Mouse (Mus musculus) kidney, embryonic 16.5 days (tissue): ENCODE measurements at regions not wholly inside any gene's neighbourhood (a gene's known extent, or its start where the extent isn't known, plus 50 kb on each side); places are given as distances from the start of the nearest gene placed in this dataset.

Experiments used
- ATAC-seq: fragments of 200-750 bp; cut with Nextera tagmentation; 2 replicates; pipeline ENCODE4 v1.8.0; 2017; ENCODE audit warnings: moderate TSS enrichment; ENCODE audit not compliant: low FRiP score, low TSS enrichment
- H3K27ac ChIP-seq: fragments of 300-500 bp; sonication (generic); 2 replicates; pipeline ENCODE4 v1.5.1; 2014; ENCODE audit warnings: low read length
- H3K27me3 ChIP-seq: fragments of 300-500 bp; sonication (generic); 2 replicates; pipeline ENCODE4 v1.6.1; 2014; ENCODE audit warnings: low read length, control low read depth, mixed read lengths; ENCODE audit not compliant: insufficient read depth
- H3K36me3 ChIP-seq: fragments of 300-500 bp; sonication (generic); 2 replicates; pipeline ENCODE4 v1.6.1; 2014; ENCODE audit warnings: low read length, control low read depth, mixed read lengths; ENCODE audit not compliant: insufficient read depth
- H3K4me1 ChIP-seq: fragments of 300-500 bp; sonication (generic); 2 replicates; pipeline ENCODE4 v1.6.1; 2014; ENCODE audit warnings: low read length, control low read depth, mixed read lengths; ENCODE audit not compliant: insufficient read depth
- H3K4me2 ChIP-seq: fragments of 300-500 bp; sonication (generic); replicated peaks from 2 replicates; pipeline ENCODE4 v1.6.1; 2014; ENCODE audit warnings: low read depth, low read length
- H3K4me3 ChIP-seq: fragments of 300-500 bp; sonication (generic); 2 replicates; pipeline ENCODE4 v1.5.1; 2014; ENCODE audit warnings: mild to moderate bottlenecking, low read length
- H3K9ac ChIP-seq: fragments of 300-500 bp; sonication (generic); replicated peaks from 2 replicates; pipeline ENCODE4 v1.6.1; 2014; ENCODE audit warnings: low read length
- H3K9me3 ChIP-seq: fragments of 300-500 bp; sonication (generic); 2 replicates; pipeline ENCODE4 v1.6.1; 2016; ENCODE audit warnings: low read length, control low read depth
- WGBS: fragments of 180-500 bp; shearing (Covaris S2); extraction: QIAGEN DNeasy Blood & Tissue Kit; methylation state at CpG from one replicate; pipeline ENCODE4 v1.1.7; 2014; 5-methylcytosine and 5-hydroxymethylcytosine counted together

GRCm38 (mm10) chr14:53904578-53904977 lies 349.3 kb downstream of the Dad1 start:
- Histone ChIP-seq H3K27me3 (no peaks in the 10 kb centered on the region), H3K4me1 (no peaks in the 10 kb centered on the region), H3K9ac (no peak overlapping the region), H3K4me2 (no peak overlapping the region), H3K4me3 (no peak overlapping the region), H3K36me3 (no peaks in the 10 kb centered on the region), H3K27ac (no peak overlapping the region), H3K9me3 (no peaks in the 10 kb centered on the region)
- ATAC-seq = no peak
- WGBS = 68% methylated on average over 3 of the region's 3 CpGs

- H3K4me1 ChIP-seq = no peaks in the 10 kb centered on the region
- H3K27me3 ChIP-seq = no peaks in the 10 kb centered on the region
- H3K4me3 ChIP-seq = no peak overlapping the region
- no peak overlapping the region for H3K27ac ChIP-seq
- H3K4me2 ChIP-seq = no peak overlapping the region
- H3K36me3 ChIP-seq = no peaks in the 10 kb centered on the region
- H3K9ac ChIP-seq = no peak overlapping the region
- H3K9me3 ChIP-seq = no peaks in the 10 kb centered on the region
- WGBS = 45% methylated on average over 1 of the region's 1 CpGs
- no peak for ATAC-seq
Measured at GRCm38 (mm10) chr14:53901103-53901502, 352.8 kb downstream of the Dad1 start.

GRCm38 (mm10) chr14:53881304-53881703 lies 372.6 kb downstream of the Dad1 start:
- 5% methylated on average over 3 of the region's 3 CpGs for WGBS
- ATAC-seq = no peak; the same call in 1 of the 2 replicates
- Histone ChIP-seq H3K27me3 (0 out of 2 replicates have a peak, but pooled peaks cover 3% of the 10 kb centered on the region), H3K9me3 (no peaks in the 10 kb centered on the region), H3K4me3 (no peak overlapping the region), H3K27ac (no peak overlapping the region), H3K36me3 (no peaks in the 10 kb centered on the region), H3K4me2 (no peak overlapping the region), H3K4me1 (no peaks in the 10 kb centered on the region), H3K9ac (no peak overlapping the region)

- peaks cover 3% of the 10 kb centered on the region; the same call in 1 of the 2 replicates for H3K27me3 ChIP-seq
- no peaks in the 10 kb centered on the region for H3K36me3 ChIP-seq
- no peak overlapping the region for H3K9ac ChIP-seq
- no peak for ATAC-seq
- 63% methylated on average over 7 of the region's 7 CpGs for WGBS
- no peak overlapping the region for H3K4me2 ChIP-seq
- H3K27ac ChIP-seq = no peak overlapping the region
- H3K4me3 ChIP-seq = no peak overlapping the region
- H3K9me3 ChIP-seq = no peaks in the 10 kb centered on the region
- no peaks in the 10 kb centered on the region for H3K4me1 ChIP-seq
Measured at GRCm38 (mm10) chr14:53876581-53876980, 377.3 kb downstream of the Dad1 start.

- no peaks in the 10 kb centered on the region for H3K9me3 ChIP-seq
- H3K36me3 ChIP-seq = no peaks in the 10 kb centered on the region
- ATAC-seq = no peak
- no peaks in the 10 kb centered on the region for H3K4me1 ChIP-seq
- WGBS = 70% methylated on average over 6 of the region's 6 CpGs
- H3K4me3 ChIP-seq = no peak overlapping the region
- H3K27ac ChIP-seq = no peak overlapping the region
- H3K4me2 ChIP-seq = no peak overlapping the region
- H3K9ac ChIP-seq = no peak overlapping the region
- peaks cover 3% of the 10 kb centered on the region; the same call in 1 of the 2 replicates for H3K27me3 ChIP-seq
Measured at GRCm38 (mm10) chr14:53875736-53876135, 378.2 kb downstream of the Dad1 start.

- no peak overlapping the region for H3K9ac ChIP-seq
- H3K4me3 ChIP-seq = no peak overlapping the region
- no peaks in the 10 kb centered on the region for H3K4me1 ChIP-seq
- ATAC-seq = no peak
- H3K27ac ChIP-seq = no peak overlapping the region
- H3K4me2 ChIP-seq = no peak overlapping the region
- no peaks in the 10 kb centered on the region for H3K9me3 ChIP-seq
- no peaks in the 10 kb centered on the region for H3K27me3 ChIP-seq
- H3K36me3 ChIP-seq = no peaks in the 10 kb centered on the region
- 45% methylated on average over 7 of the region's 7 CpGs for WGBS
Measured at GRCm38 (mm10) chr14:53847049-53847448, 406.9 kb downstream of the Dad1 start.

GRCm38 (mm10) chr14:53845646-53846045 lies 408.3 kb downstream of the Dad1 start:
- H3K4me3 ChIP-seq = no peak overlapping the region
- ATAC-seq = no peak
- H3K4me2 ChIP-seq = no peak overlapping the region
- H3K27me3 ChIP-seq = no peaks in the 10 kb centered on the region
- no peaks in the 10 kb centered on the region for H3K4me1 ChIP-seq
- no peaks in the 10 kb centered on the region for H3K9me3 ChIP-seq
- no peak overlapping the region for H3K9ac ChIP-seq
- no peaks in the 10 kb centered on the region for H3K36me3 ChIP-seq
- no peak overlapping the region for H3K27ac ChIP-seq
- 96% methylated on average over 9 of the region's 9 CpGs for WGBS

GRCm38 (mm10) chr14:53832553-53832952 lies 421.4 kb downstream of the Dad1 start:
- no peak for ATAC-seq
- H3K4me3 ChIP-seq = no peak overlapping the region
- no peak overlapping the region for H3K9ac ChIP-seq
- H3K9me3 ChIP-seq = no peaks in the 10 kb centered on the region
- H3K27me3 ChIP-seq = no peaks in the 10 kb centered on the region
- H3K4me2 ChIP-seq = no peak overlapping the region
- WGBS = 51% methylated on average over 3 of the region's 3 CpGs
- no peaks in the 10 kb centered on the region for H3K36me3 ChIP-seq
- H3K27ac ChIP-seq = no peak overlapping the region
- H3K4me1 ChIP-seq = no peaks in the 10 kb centered on the region

- Histone ChIP-seq H3K36me3 (no peaks in the 10 kb centered on the region), H3K4me2 (no peak overlapping the region), H3K9me3 (no peaks in the 10 kb centered on the region), H3K4me1 (no peaks in the 10 kb centered on the region), H3K4me3 (no peak overlapping the region), H3K9ac (no peak overlapping the region), H3K27ac (no peak overlapping the region), H3K27me3 (no peaks in the 10 kb centered on the region)
- no peak for ATAC-seq
- WGBS = 83% methylated on average over 6 of the region's 6 CpGs
Measured at GRCm38 (mm10) chr14:53831651-53832050, 422.3 kb downstream of the Dad1 start.

- H3K27me3 ChIP-seq = no peaks in the 10 kb centered on the region
- 43% methylated on average over 1 of the region's 1 CpGs for WGBS
- H3K9ac ChIP-seq = no peak overlapping the region
- no peak overlapping the region for H3K27ac ChIP-seq
- H3K36me3 ChIP-seq = no peaks in the 10 kb centered on the region
- H3K9me3 ChIP-seq = no peaks in the 10 kb centered on the region
- H3K4me3 ChIP-seq = no peak overlapping the region
- no peak overlapping the region for H3K4me2 ChIP-seq
- H3K4me1 ChIP-seq = no peaks in the 10 kb centered on the region
- ATAC-seq = no peak
Measured at GRCm38 (mm10) chr14:53830717-53831116, 423.2 kb downstream of the Dad1 start.
